Mouse (Mus musculus) liver, embryonic 14.5 days (tissue): ENCODE data around the gene Tor1b. TPM values are rescaled to one million over a fixed set of nuclear protein-coding genes. Genes with fewer than 3 reads are reported as not detected.
"Not testable (repeated sequence)": the region's sequence is repeated elsewhere in the genome, so short reads cannot be mapped to it uniquely, and the experiment has no call there.

Experiments
- ATAC-seq: fragments of 200-750 bp; cut with Nextera tagmentation; 2 replicates; pipeline ENCODE4 v1.8.0; 2017; ENCODE audit warnings: moderate number of reproducible peaks, mild to moderate bottlenecking, moderate library complexity; ENCODE audit not compliant: insufficient read depth
- DNase-seq, 3 experiments: peaks; one replicate each; pipeline ENCODE4 v3.0.0-alpha.2; 2012 to 2013; ENCODE audit warnings: low read depth in 3 of 3, low spot score in 3 of 3
- H3K27ac ChIP-seq: fragments of 300-500 bp; sonication (generic); 2 replicates; pipeline ENCODE4 v1.5.1; 2014; ENCODE audit warnings: moderate library complexity, mild to moderate bottlenecking, control low read depth, inconsistent platforms
- H3K27me3 ChIP-seq: fragments of 300-500 bp; sonication (generic); 2 replicates; pipeline ENCODE4 v1.6.1; 2014; ENCODE audit warnings: mild to moderate bottlenecking, low read length, moderate library complexity; ENCODE audit not compliant: control insufficient read depth, insufficient read depth
- H3K36me3 ChIP-seq: fragments of 300-500 bp; sonication (generic); replicated peaks from 2 replicates; pipeline ENCODE4 v1.6.1; 2014; ENCODE audit warnings: low read depth; ENCODE audit not compliant: control insufficient read depth, insufficient read depth
- H3K4me1 ChIP-seq, 2 experiments: fragments of 200-500 bp in 1 of 2; fragments of 300-500 bp in 1 of 2; sonication (generic) in 1 of 2; replicated peaks; 2 replicates each; pipeline ENCODE4 v1.6.1; 2012 to 2014; ENCODE audit warnings: antibody characterized with exemption in 1 of 2, inconsistent platforms in 1 of 2, low read length in 1 of 2; ENCODE audit not compliant: control insufficient read depth in 2 of 2, insufficient read depth in 2 of 2
- H3K4me2 ChIP-seq: fragments of 300-500 bp; sonication (generic); 2 replicates; pipeline ENCODE4 v1.6.1; 2014; ENCODE audit warnings: low read depth, mild to moderate bottlenecking, control low read depth, moderate library complexity
- H3K4me3 ChIP-seq, 2 experiments: fragments of 200-500 bp in 1 of 2; fragments of 300-500 bp in 1 of 2; sonication (generic) in 1 of 2; 2 replicates each; pipeline ENCODE4 v1.5.1; 2012 to 2014; ENCODE audit warnings: low read depth in 2 of 2, low read length in 2 of 2, mild to moderate bottlenecking in 2 of 2, control low read depth in 1 of 2, inconsistent platforms in 1 of 2, moderate library complexity in 1 of 2; ENCODE audit not compliant: insufficient read depth in 1 of 2
- H3K9ac ChIP-seq: fragments of 300-500 bp; sonication (generic); replicated peaks from 2 replicates; pipeline ENCODE4 v1.6.1; 2014; ENCODE audit warnings: mild to moderate bottlenecking, control low read depth, moderate library complexity
- H3K9me3 ChIP-seq: fragments of 300-500 bp; sonication (generic); 2 replicates; pipeline ENCODE4 v1.6.1; 2016; ENCODE audit warnings: low read length, mixed read lengths; ENCODE audit not compliant: control insufficient read depth
- CTCF ChIP-seq: IDR thresholded peaks from 2 replicates; pipeline ENCODE4 v1.5.1; 2016; ENCODE audit warnings: antibody characterized with exemption, low read depth, control low read depth
- EP300 ChIP-seq: IDR thresholded peaks from 2 replicates; pipeline ENCODE4 v1.6.1; 2016; ENCODE audit warnings: antibody characterized with exemption, low read depth
- WGBS: fragments of 180-500 bp; shearing (Covaris S2); extraction: QIAGEN DNeasy Blood & Tissue Kit; methylation state at CpG from one replicate; pipeline ENCODE4 v1.1.7; 2014; ENCODE audit not compliant: insufficient replicate concordance; 5-methylcytosine and 5-hydroxymethylcytosine counted together
- polyA plus RNA-seq, 2 experiments: library from polyadenylated mRNA; depleted of rRNA in 1 of 2; stranded (reverse) in 1 of 2; unstranded in 1 of 2; fragments of >200 nt; fragmentation: Nextera tagmentation in 1 of 2; extraction: Ambion mirVana in 1 of 2; gene quantifications; 2 replicates each; pipeline versions ENCODE4 v1.2.1 to v1.2.3; 2012 to 2014

Gene Tor1b
- polyA plus RNA-seq, 2 experiments = 14.6 to 14.7 TPM

GRCm38 (mm10) chr2:30912291-30912773 lies 40.4 kb upstream of the Tor1b start:
- DNase-seq (no peak), ATAC-seq (no peak)
- Histone ChIP-seq H3K36me3 (no peaks in the 10 kb centered on the region), H3K4me3 (no peak overlapping the region), H3K27me3 (no peaks in the 10 kb centered on the region), H3K4me1 (no peaks in the 10 kb centered on the region), H3K4me2 (no peak overlapping the region), H3K9me3 (no peaks in the 10 kb centered on the region), H3K27ac (no peak overlapping the region), H3K9ac (no peak overlapping the region)
- WGBS = 49% methylated on average over 4 of the region's 4 CpGs
- no peak for TF ChIP-seq EP300
- no peak for TF ChIP-seq CTCF

- no peak overlapping the region for H3K4me3 ChIP-seq
- no peaks in the 10 kb centered on the region for H3K9me3 ChIP-seq
- H3K27me3 ChIP-seq = no peaks in the 10 kb centered on the region
- H3K4me1 ChIP-seq = no peaks in the 10 kb centered on the region
- H3K36me3 ChIP-seq = no peaks in the 10 kb centered on the region
- no peak overlapping the region for H3K9ac ChIP-seq
- no peak for TF ChIP-seq EP300
- TF ChIP-seq CTCF = no peak
- no peak for ATAC-seq
- no peak for DNase-seq
- H3K4me2 ChIP-seq = no peak overlapping the region
- 59% methylated on average over 8 of the region's 8 CpGs for WGBS
- H3K27ac ChIP-seq = no peak overlapping the region
These were observed 39.7 kb upstream of the Tor1b start for GRCm38 (mm10) chr2:30913022-30913421.

GRCm38 (mm10) chr2:30914836-30915235 lies 37.9 kb upstream of the Tor1b start:
- no peaks in the 10 kb centered on the region for H3K36me3 ChIP-seq
- no peak overlapping the region for H3K4me2 ChIP-seq
- H3K4me3 ChIP-seq = no peak overlapping the region
- no peaks in the 10 kb centered on the region for H3K4me1 ChIP-seq
- 58% methylated on average over 3 of the region's 3 CpGs for WGBS
- H3K9ac ChIP-seq = no peak overlapping the region
- H3K27ac ChIP-seq = no peak overlapping the region
- ATAC-seq (no peak), DNase-seq (no peak)
- no peak for TF ChIP-seq EP300
- no peak for TF ChIP-seq CTCF
- H3K27me3 ChIP-seq = no peaks in the 10 kb centered on the region
- H3K9me3 ChIP-seq = no peaks in the 10 kb centered on the region

GRCm38 (mm10) chr2:30915376-30915775 lies 37.4 kb upstream of the Tor1b start:
- Histone ChIP-seq H3K4me1 (no peaks in the 10 kb centered on the region), H3K4me2 (no peak overlapping the region), H3K27me3 (no peaks in the 10 kb centered on the region), H3K9ac (no peak overlapping the region), H3K4me3 (no peak overlapping the region), H3K27ac (no peak overlapping the region), H3K9me3 (no peaks in the 10 kb centered on the region), H3K36me3 (no peaks in the 10 kb centered on the region)
- TF ChIP-seq CTCF (no peak), EP300 (no peak)
- WGBS = 61% methylated on average over 5 of the region's 5 CpGs
- DNase-seq (no peak), ATAC-seq (no peak)

GRCm38 (mm10) chr2:30915933-30916332 lies 36.8 kb upstream of the Tor1b start:
- not testable (repeated sequence) for H3K9me3 ChIP-seq, ATAC-seq, H3K36me3 ChIP-seq, H3K27me3 ChIP-seq, H3K4me1 ChIP-seq, H3K4me3 ChIP-seq, DNase-seq, H3K27ac ChIP-seq, H3K4me2 ChIP-seq, H3K9ac ChIP-seq
- WGBS = 75% methylated on average over 6 of the region's 6 CpGs

GRCm38 (mm10) chr2:30917649-30918048 lies 35.1 kb upstream of the Tor1b start:
- 73% methylated on average over 7 of the region's 7 CpGs for WGBS
- Histone ChIP-seq H3K4me1 (no peaks in the 10 kb centered on the region), H3K9me3 (no peaks in the 10 kb centered on the region), H3K36me3 (no peaks in the 10 kb centered on the region), H3K27me3 (no peaks in the 10 kb centered on the region), H3K9ac (no peak overlapping the region), H3K4me2 (no peak overlapping the region), H3K27ac (no peak overlapping the region), H3K4me3 (no peak overlapping the region)
- ATAC-seq (no peak), DNase-seq (no peak)
- TF ChIP-seq CTCF = no peak
- TF ChIP-seq EP300 = no peak
